Mouse (Mus musculus): ENCODE data around the gene Slc35f1. TPM values are rescaled to one million over a fixed set of nuclear protein-coding genes. Genes with fewer than 3 reads are reported as not detected.

Gene Slc35f1
- polyA plus RNA-seq, 2 experiments = 0.01 TPM; not detected in 1

DNA sequence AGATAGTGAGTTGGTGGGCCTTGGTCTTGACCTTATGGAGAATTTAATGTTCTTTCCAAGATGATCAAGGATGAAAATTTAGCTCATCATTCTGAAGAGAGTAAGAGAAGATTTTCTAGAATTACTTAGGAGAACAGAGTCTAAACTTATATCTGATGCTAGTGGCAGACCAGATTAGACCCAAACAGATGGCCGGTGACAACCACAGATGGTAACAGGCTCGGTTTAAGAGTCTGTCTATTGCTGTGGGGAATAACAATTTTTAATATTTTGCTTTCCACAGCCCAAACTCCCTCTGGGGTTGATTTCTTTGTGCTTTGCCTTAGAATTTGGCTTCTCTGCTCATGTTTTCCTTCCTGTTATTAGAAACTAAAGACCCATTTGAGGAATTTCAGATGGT lies 96.7 kb downstream of the Slc35f1 start:
- no peaks in the 10 kb centered on the region for H3K9me3 ChIP-seq (ENCODE audit: control insufficient read depth, low read length)
- TF ChIP-seq EP300 (IDR thresholded peaks at IDR 0.05; ENCODE audit: low read depth) = no peak
- TF ChIP-seq CTCF (IDR thresholded peaks at IDR 0.05; ENCODE audit: low read depth) = no peak
- H3K4me2 ChIP-seq (ENCODE audit: low read depth) = no peak overlapping the region
- no peak overlapping the region for H3K4me3 ChIP-seq (ENCODE audit: insufficient read depth in 1 of 2, low read depth in 2 of 2, low read length in 2 of 2)
- H3K27me3 ChIP-seq (ENCODE audit: control insufficient read depth, insufficient read depth, low read length) = no peaks in the 10 kb centered on the region
- 49% methylated on average over 2 of the region's 2 CpGs for WGBS (ENCODE audit: insufficient replicate concordance)
- no peak for ATAC-seq (ENCODE audit: insufficient read depth)
- H3K36me3 ChIP-seq (replicated peaks; ENCODE audit: control insufficient read depth, insufficient read depth, low read depth) = no peaks in the 10 kb centered on the region
- no peak overlapping the region for H3K9ac ChIP-seq (replicated peaks)
- no peak for DNase-seq (ENCODE audit: low read depth in 3 of 3, low spot score in 3 of 3)
- H3K4me1 ChIP-seq (replicated peaks; ENCODE audit: control insufficient read depth in 2 of 2, insufficient read depth in 2 of 2, low read length in 1 of 2) = no peaks in the 10 kb centered on the region
- no peak overlapping the region for H3K27ac ChIP-seq

- Histone ChIP-seq H3K4me1 (replicated peaks; ENCODE audit: control insufficient read depth in 2 of 2, insufficient read depth in 2 of 2, low read length in 1 of 2) (no peaks in the 10 kb centered on the region), H3K9me3 (ENCODE audit: control insufficient read depth, low read length) (no peaks in the 10 kb centered on the region), H3K9ac (replicated peaks) (no peak overlapping the region), H3K36me3 (replicated peaks; ENCODE audit: control insufficient read depth, insufficient read depth, low read depth) (no peaks in the 10 kb centered on the region), H3K27me3 (ENCODE audit: control insufficient read depth, insufficient read depth, low read length) (no peaks in the 10 kb centered on the region), H3K4me2 (ENCODE audit: low read depth) (no peak overlapping the region), H3K27ac (no peak overlapping the region), H3K4me3 (ENCODE audit: insufficient read depth in 1 of 2, low read depth in 2 of 2, low read length in 2 of 2) (no peak overlapping the region)
- DNase-seq (ENCODE audit: low read depth in 3 of 3, low spot score in 3 of 3) = no peak
- no peak for ATAC-seq (ENCODE audit: insufficient read depth)
- WGBS (ENCODE audit: insufficient replicate concordance) = 57% methylated on average over 6 of the region's 6 CpGs
- TF ChIP-seq CTCF (IDR thresholded peaks at IDR 0.05; ENCODE audit: low read depth) (no peak), EP300 (IDR thresholded peaks at IDR 0.05; ENCODE audit: low read depth) (no peak)
Observed at GRCm38 (mm10) chr10:52791560-52791959, 101.2 kb downstream of the Slc35f1 start.

DNA sequence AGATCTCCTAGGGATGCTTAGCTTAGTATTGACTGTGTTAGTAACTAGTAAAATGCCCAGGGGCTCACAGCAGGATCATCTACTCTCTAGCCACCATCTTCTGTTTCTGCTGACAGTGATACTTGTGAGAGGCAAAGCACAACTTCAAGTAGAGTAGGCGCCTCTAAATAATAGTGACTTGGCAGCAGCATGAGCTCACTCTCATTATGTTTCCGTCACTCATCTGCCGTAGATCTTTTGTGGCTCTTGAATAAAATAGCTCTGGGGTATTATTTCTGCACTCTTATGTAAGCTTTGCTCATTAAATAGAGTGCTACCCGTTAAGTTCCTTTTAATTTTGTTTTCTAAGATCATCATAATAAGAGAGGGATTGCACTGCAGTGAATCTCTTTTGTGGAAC lies 107.1 kb downstream of the Slc35f1 start:
- 60% methylated on average over 4 of the region's 4 CpGs for WGBS (ENCODE audit: insufficient replicate concordance)
- Histone ChIP-seq H3K9ac (replicated peaks) (no peak overlapping the region), H3K4me3 (ENCODE audit: insufficient read depth in 1 of 2, low read depth in 2 of 2, low read length in 2 of 2) (no peak overlapping the region), H3K36me3 (replicated peaks; ENCODE audit: control insufficient read depth, insufficient read depth, low read depth) (no peaks in the 10 kb centered on the region), H3K27me3 (ENCODE audit: control insufficient read depth, insufficient read depth, low read length) (no peaks in the 10 kb centered on the region), H3K4me1 (replicated peaks; ENCODE audit: control insufficient read depth in 2 of 2, insufficient read depth in 2 of 2, low read length in 1 of 2) (no peaks in the 10 kb centered on the region), H3K27ac (no peak overlapping the region), H3K4me2 (ENCODE audit: low read depth) (no peak overlapping the region), H3K9me3 (ENCODE audit: control insufficient read depth, low read length) (no peaks in the 10 kb centered on the region)
- no peak for DNase-seq (ENCODE audit: low read depth in 3 of 3, low spot score in 3 of 3)
- no peak for TF ChIP-seq EP300 (IDR thresholded peaks at IDR 0.05; ENCODE audit: low read depth)
- TF ChIP-seq CTCF (IDR thresholded peaks at IDR 0.05; ENCODE audit: low read depth) = no peak
- ATAC-seq (ENCODE audit: insufficient read depth) = no peak

DNA sequence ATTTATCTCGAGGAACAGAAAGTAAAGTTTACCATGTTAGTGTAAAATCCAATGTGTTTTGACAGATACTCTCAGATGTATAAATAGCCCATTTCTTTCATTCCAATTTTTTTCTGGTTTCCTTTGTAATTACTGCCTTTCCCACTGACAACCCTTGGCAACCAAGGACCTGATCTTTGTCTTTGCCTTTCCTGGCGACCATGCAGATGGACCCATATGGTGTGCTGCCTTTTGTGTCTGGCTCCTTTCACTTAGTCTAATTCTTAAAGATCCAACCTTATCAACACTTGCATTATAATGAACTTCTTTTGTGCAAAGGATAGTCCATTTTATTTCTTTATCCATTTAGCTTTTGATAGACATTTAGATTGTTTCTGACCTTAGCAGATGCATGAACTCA lies 117.5 kb downstream of the Slc35f1 start:
- no peak overlapping the region for H3K4me3 ChIP-seq (ENCODE audit: insufficient read depth in 1 of 2, low read depth in 2 of 2, low read length in 2 of 2)
- no peaks in the 10 kb centered on the region for H3K9me3 ChIP-seq (ENCODE audit: control insufficient read depth, low read length)
- TF ChIP-seq CTCF (IDR thresholded peaks at IDR 0.05; ENCODE audit: low read depth) (no peak), EP300 (IDR thresholded peaks at IDR 0.05; ENCODE audit: low read depth) (no peak)
- no peaks in the 10 kb centered on the region for H3K27me3 ChIP-seq (ENCODE audit: control insufficient read depth, insufficient read depth, low read length)
- 26% methylated on average over 2 of the region's 2 CpGs for WGBS (ENCODE audit: insufficient replicate concordance)
- H3K4me1 ChIP-seq (replicated peaks; ENCODE audit: control insufficient read depth in 2 of 2, insufficient read depth in 2 of 2, low read length in 1 of 2) = no peaks in the 10 kb centered on the region
- no peak overlapping the region for H3K27ac ChIP-seq
- no peak overlapping the region for H3K4me2 ChIP-seq (ENCODE audit: low read depth)
- H3K36me3 ChIP-seq (replicated peaks; ENCODE audit: control insufficient read depth, insufficient read depth, low read depth) = no peaks in the 10 kb centered on the region
- ATAC-seq (ENCODE audit: insufficient read depth) = no peak
- H3K9ac ChIP-seq (replicated peaks) = no peak overlapping the region
- DNase-seq (ENCODE audit: low read depth in 3 of 3, low spot score in 3 of 3) = no peak

DNA sequence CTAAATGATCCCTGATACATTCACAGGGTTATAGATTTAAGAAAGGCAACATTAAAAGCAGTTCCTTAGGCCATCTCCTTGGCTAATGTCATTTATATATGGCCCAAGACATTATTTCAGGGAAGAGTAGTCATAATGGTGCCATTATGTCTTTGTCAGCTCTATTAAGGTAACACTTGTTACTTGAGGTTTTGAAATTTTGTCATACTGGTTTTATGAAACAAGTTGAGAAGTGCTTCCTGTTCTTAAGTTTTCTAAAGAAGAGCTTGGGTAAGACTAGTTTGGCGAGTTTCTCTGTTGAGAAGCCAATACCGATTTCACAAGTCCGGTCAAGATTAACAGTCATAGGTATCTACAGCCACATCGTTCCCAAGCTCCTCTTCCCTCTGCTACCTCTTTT lies 122.5 kb downstream of the Slc35f1 start:
- H3K36me3 ChIP-seq (replicated peaks; ENCODE audit: control insufficient read depth, insufficient read depth, low read depth) = no peaks in the 10 kb centered on the region
- H3K9ac ChIP-seq (replicated peaks) = no peak overlapping the region
- no peak overlapping the region for H3K4me3 ChIP-seq (ENCODE audit: insufficient read depth in 1 of 2, low read depth in 2 of 2, low read length in 2 of 2)
- no peak for ATAC-seq (ENCODE audit: insufficient read depth)
- no peaks in the 10 kb centered on the region for H3K27me3 ChIP-seq (ENCODE audit: control insufficient read depth, insufficient read depth, low read length)
- WGBS (ENCODE audit: insufficient replicate concordance) = 57% methylated on average over 4 of the region's 4 CpGs
- H3K4me2 ChIP-seq (ENCODE audit: low read depth) = no peak overlapping the region
- TF ChIP-seq CTCF (IDR thresholded peaks at IDR 0.05; ENCODE audit: low read depth) (no peak), EP300 (IDR thresholded peaks at IDR 0.05; ENCODE audit: low read depth) (no peak)
- DNase-seq (ENCODE audit: low read depth in 3 of 3, low spot score in 3 of 3) = no peak
- H3K9me3 ChIP-seq (ENCODE audit: control insufficient read depth, low read length) = no peaks in the 10 kb centered on the region
- H3K27ac ChIP-seq = no peak overlapping the region
- H3K4me1 ChIP-seq (replicated peaks; ENCODE audit: control insufficient read depth in 2 of 2, insufficient read depth in 2 of 2, low read length in 1 of 2) = no peaks in the 10 kb centered on the region

All from liver, embryonic 14.5 days (tissue).